Mouse (Mus musculus): ENCODE data around the gene Olfr630. TPM values are rescaled to one million over a fixed set of nuclear protein-coding genes. Genes with fewer than 3 reads are reported as not detected.

Gene Olfr630
- polyA plus RNA-seq, 1 experiment from 2014 or later: not detected

Other genes with a start within 250 kb of the Olfr630 start
- gene Olfr610, start 245.2 kb downstream of the Olfr630 start, polyA plus RNA-seq (2018): not detected in 3 replicates
- not detected in 3 replicates for gene Olfr611, start 236.5 kb downstream of the Olfr630 start, polyA plus RNA-seq (2018)
- not detected in 3 replicates for gene Olfr612, start 214.6 kb downstream of the Olfr630 start, polyA plus RNA-seq (2018)
- gene Olfr613, start 209.3 kb downstream of the Olfr630 start, polyA plus RNA-seq (2018): not detected in 3 replicates
- not detected in 3 replicates for gene Olfr615, start 201.3 kb downstream of the Olfr630 start, polyA plus RNA-seq (2018)
- gene Olfr616, start 188.2 kb downstream of the Olfr630 start, polyA plus RNA-seq (2018): not detected in 3 replicates
- not detected in 3 replicates for gene Olfr617, start 184.3 kb downstream of the Olfr630 start, polyA plus RNA-seq (2018)
- gene Olfr618, start 167.2 kb downstream of the Olfr630 start, polyA plus RNA-seq (2018): not detected in 3 replicates
- gene Olfr619, start 156.8 kb downstream of the Olfr630 start, polyA plus RNA-seq (2018): not detected in 3 replicates
- gene Olfr620, start 144.8 kb downstream of the Olfr630 start, polyA plus RNA-seq (2018): not detected in 3 replicates
- not detected in 3 replicates for gene Olfr622, start 114.6 kb downstream of the Olfr630 start, polyA plus RNA-seq (2018)
- gene Olfr623, start 93.6 kb downstream of the Olfr630 start, polyA plus RNA-seq (2018): not detected in 3 replicates
- gene Olfr624, start 86.1 kb downstream of the Olfr630 start, polyA plus RNA-seq (2018): 0.09 to 0.15 TPM (median 0.09 TPM) in 3 replicates
- gene Olfr625-ps1, start 74.6 kb downstream of the Olfr630 start, polyA plus RNA-seq (2018): not detected in 3 replicates
- not detected in 3 replicates for gene Olfr243, start 42.7 kb downstream of the Olfr630 start, polyA plus RNA-seq (2018)
- gene Olfr628, start 27.0 kb downstream of the Olfr630 start, polyA plus RNA-seq (2018): not detected in 3 replicates
- gene Olfr629, start 12.4 kb downstream of the Olfr630 start, polyA plus RNA-seq (2018): not detected in 3 replicates
- not detected in 3 replicates for gene Olfr69, start 14.3 kb upstream of the Olfr630 start, polyA plus RNA-seq (2018)
- gene Olfr68, start 22.4 kb upstream of the Olfr630 start, polyA plus RNA-seq (2018): not detected in 3 replicates
- not detected in 3 replicates for gene Olfr67, start 34.5 kb upstream of the Olfr630 start, polyA plus RNA-seq (2018)
- not detected in 3 replicates for gene Hbb-bt, start 56.7 kb upstream of the Olfr630 start, polyA plus RNA-seq (2018)
- gene Hbb-bs, start 70.8 kb upstream of the Olfr630 start, polyA plus RNA-seq (2018): not detected in 3 replicates
- not detected in 3 replicates for gene Hbb-bh2, start 83.2 kb upstream of the Olfr630 start, polyA plus RNA-seq (2018)
- gene Hbb-bh1, start 85.8 kb upstream of the Olfr630 start, polyA plus RNA-seq (2018): not detected in 3 replicates
- gene Hbb-y, start 95.9 kb upstream of the Olfr630 start, polyA plus RNA-seq (2018): not detected in 3 replicates
- not detected in 3 replicates for gene Olfr66, start 128.9 kb upstream of the Olfr630 start, polyA plus RNA-seq (2018)
- gene Olfr64, start 137.2 kb upstream of the Olfr630 start, polyA plus RNA-seq (2018): not detected in 3 replicates
- gene Olfr65, start 146.2 kb upstream of the Olfr630 start, polyA plus RNA-seq (2018): not detected in 3 replicates
- gene Olfr631, start 171.5 kb upstream of the Olfr630 start, polyA plus RNA-seq (2018): not detected in 3 replicates
- gene Olfr632, start 177.0 kb upstream of the Olfr630 start, polyA plus RNA-seq (2018): not detected in 3 replicates
- gene Olfr633, start 187.1 kb upstream of the Olfr630 start, polyA plus RNA-seq (2018): not detected in 3 replicates
- not detected in 3 replicates for gene Olfr635, start 213.8 kb upstream of the Olfr630 start, polyA plus RNA-seq (2018)
- not detected in 3 replicates for gene Olfr638, start 241.4 kb upstream of the Olfr630 start, polyA plus RNA-seq (2018)

Data from macrophage (primary cell).